Mouse (Mus musculus) midbrain, postnatal 0 days (tissue): ENCODE results near the gene Heg1. TPM values are rescaled to one million over a fixed set of nuclear protein-coding genes. Genes with fewer than 3 reads are reported as not detected.
A peak's percentile ranks its signal among the peaks of the same experiment; 100 is the strongest.

ENCODE experiments used
- ATAC-seq: fragments of 200-750 bp; cut with Nextera tagmentation; 2 replicates; pipeline ENCODE4 v1.8.0; 2017; ENCODE audit warnings: moderate number of reproducible peaks, mild to moderate bottlenecking, moderate TSS enrichment, moderate library complexity; ENCODE audit not compliant: low FRiP score
- DNase-seq: peaks from one replicate; pipeline ENCODE4 v3.0.0-alpha.2; 2015; ENCODE audit warnings: low spot score
- H3K27ac ChIP-seq: fragments of 300-500 bp; sonication (generic); 2 replicates; pipeline ENCODE4 v1.5.1; 2014; ENCODE audit warnings: low read depth, mild to moderate bottlenecking, low read length, mixed read lengths
- H3K27me3 ChIP-seq: fragments of 300-500 bp; sonication (generic); 2 replicates; pipeline ENCODE4 v1.6.1; 2014; ENCODE audit warnings: low read length, control low read depth, mixed read lengths; ENCODE audit not compliant: insufficient read depth
- H3K36me3 ChIP-seq: fragments of 300-500 bp; sonication (generic); 2 replicates; pipeline ENCODE4 v1.6.1; 2014; ENCODE audit warnings: low read length, control low read depth, mixed read lengths; ENCODE audit not compliant: insufficient read depth
- H3K4me1 ChIP-seq: fragments of 300-500 bp; sonication (generic); 2 replicates; pipeline ENCODE4 v1.6.1; 2014; ENCODE audit warnings: mild to moderate bottlenecking, control low read depth, antibody characterized with exemption, low read length, mixed read lengths; ENCODE audit not compliant: insufficient read depth
- H3K4me2 ChIP-seq: fragments of 300-500 bp; sonication (generic); 2 replicates; pipeline ENCODE4 v1.6.1; 2014; ENCODE audit warnings: low read depth, mild to moderate bottlenecking, low read length, mixed read lengths; ENCODE audit not compliant: poor library complexity, severe bottlenecking
- H3K4me3 ChIP-seq: fragments of 300-500 bp; sonication (generic); 2 replicates; pipeline ENCODE4 v1.5.1; 2014; ENCODE audit warnings: low read depth, mild to moderate bottlenecking, low read length, moderate library complexity
- H3K9ac ChIP-seq: fragments of 300-500 bp; sonication (generic); replicated peaks from 2 replicates; pipeline ENCODE4 v1.6.1; 2014; ENCODE audit warnings: mild to moderate bottlenecking, low read length, moderate library complexity, mixed read lengths; ENCODE audit not compliant: poor library complexity, severe bottlenecking
- H3K9me3 ChIP-seq: fragments of 300-500 bp; sonication (generic); 2 replicates; pipeline ENCODE4 v1.6.1; 2016; ENCODE audit warnings: low read length, control low read depth
- CTCF ChIP-seq: IDR thresholded peaks from 2 replicates; pipeline ENCODE4 v1.5.1; 2016; ENCODE audit warnings: antibody characterized with exemption, mild to moderate bottlenecking
- WGBS: fragments of 180-500 bp; shearing (Covaris S2); extraction: QIAGEN DNeasy Blood & Tissue Kit; methylation state at CpG from one replicate; pipeline ENCODE4 v1.1.7; 2014; 5-methylcytosine and 5-hydroxymethylcytosine counted together
- polyA plus RNA-seq: library from polyadenylated mRNA; unstranded; fragments of >200 nt; fragmentation: Nextera tagmentation; extraction: Ambion mirVana; gene quantifications from 2 replicates; pipeline ENCODE4 v1.2.1, GENCODE M21; 2015
- total RNA-seq: library from RNA; depleted of rRNA; stranded (reverse); fragments of >200 nt; gene quantifications from 2 replicates; pipeline ENCODE4 v1.2.3, GENCODE M21; 2014

Heg1 gene
- total and polyA plus RNA-seq, 2 experiments from 2014 or later = 7.2 to 19.5 TPM

DNA sequence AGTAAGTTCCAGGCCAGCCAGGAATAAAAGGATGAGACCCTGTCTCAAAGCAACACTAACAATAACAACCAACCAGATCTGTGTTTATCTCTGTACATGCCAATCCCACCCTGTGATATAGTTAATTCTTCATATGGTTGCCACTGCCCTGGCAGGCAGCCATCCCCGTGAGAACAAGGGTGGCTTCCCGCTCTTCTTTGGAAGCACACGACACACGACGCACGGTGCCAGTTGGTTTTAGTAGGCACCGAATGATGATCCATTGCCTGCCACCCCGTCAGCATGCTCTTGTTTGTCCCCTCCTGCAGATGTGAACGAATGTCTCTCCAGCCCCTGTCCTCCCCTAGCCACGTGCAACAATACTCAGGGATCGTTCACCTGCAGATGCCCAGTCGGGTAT, 47.1 kb downstream of the Heg1 start:
- H3K9ac ChIP-seq = no peak overlapping the region
- 84% methylated on average over 12 of the region's 12 CpGs for WGBS
- H3K9me3 ChIP-seq = no peaks in the 10 kb centered on the region
- TF ChIP-seq CTCF = no peak
- no peaks in the 10 kb centered on the region; the same call in 1 of the 2 replicates for H3K4me1 ChIP-seq
- no peaks in the 10 kb centered on the region for H3K27me3 ChIP-seq
- ATAC-seq (no peak), DNase-seq (no peak)
- no peaks in the 10 kb centered on the region; the same call in 1 of the 2 replicates for H3K36me3 ChIP-seq
- no peak overlapping the region for H3K4me2 ChIP-seq
- H3K4me3 ChIP-seq = no peak overlapping the region
- H3K27ac ChIP-seq = no peak overlapping the region

DNA sequence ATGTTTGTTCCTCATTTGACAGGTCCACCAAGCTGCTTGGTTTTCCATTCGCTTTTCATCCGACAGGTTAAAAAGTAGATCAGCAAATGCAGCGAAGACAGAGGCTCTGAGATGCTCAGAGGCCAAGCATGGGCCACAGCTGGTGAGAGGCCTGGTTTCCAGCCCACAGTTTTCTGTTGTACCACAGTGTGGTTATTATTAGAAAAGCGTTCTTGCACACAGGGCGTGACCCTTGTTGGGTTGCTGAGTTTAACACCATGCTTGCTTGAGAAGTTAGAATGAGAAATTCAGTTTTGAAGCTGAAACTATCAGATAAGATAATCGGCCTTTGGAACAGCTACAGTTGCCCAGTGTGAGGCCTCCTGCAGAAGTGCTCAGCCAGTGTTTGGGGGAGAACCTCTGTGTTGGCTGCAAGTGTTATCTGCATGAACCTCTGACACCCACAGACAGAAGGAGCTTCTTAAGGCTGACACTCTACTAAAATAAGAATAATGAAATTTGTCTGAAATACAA, 48.1 kb downstream of the Heg1 start:
- Histone ChIP-seq H3K4me3 (no peak overlapping the region), H3K4me1 (no peaks in the 10 kb centered on the region; the same call in 1 of the 2 replicates), H3K36me3 (no peaks in the 10 kb centered on the region), H3K27ac (no peak overlapping the region), H3K9ac (no peak overlapping the region), H3K4me2 (no peak overlapping the region), H3K9me3 (no peaks in the 10 kb centered on the region), H3K27me3 (no peaks in the 10 kb centered on the region)
- no peak for DNase-seq
- WGBS = 75% methylated on average over 6 of the region's 6 CpGs
- no peak for ATAC-seq
- TF ChIP-seq CTCF = no peak

DNA sequence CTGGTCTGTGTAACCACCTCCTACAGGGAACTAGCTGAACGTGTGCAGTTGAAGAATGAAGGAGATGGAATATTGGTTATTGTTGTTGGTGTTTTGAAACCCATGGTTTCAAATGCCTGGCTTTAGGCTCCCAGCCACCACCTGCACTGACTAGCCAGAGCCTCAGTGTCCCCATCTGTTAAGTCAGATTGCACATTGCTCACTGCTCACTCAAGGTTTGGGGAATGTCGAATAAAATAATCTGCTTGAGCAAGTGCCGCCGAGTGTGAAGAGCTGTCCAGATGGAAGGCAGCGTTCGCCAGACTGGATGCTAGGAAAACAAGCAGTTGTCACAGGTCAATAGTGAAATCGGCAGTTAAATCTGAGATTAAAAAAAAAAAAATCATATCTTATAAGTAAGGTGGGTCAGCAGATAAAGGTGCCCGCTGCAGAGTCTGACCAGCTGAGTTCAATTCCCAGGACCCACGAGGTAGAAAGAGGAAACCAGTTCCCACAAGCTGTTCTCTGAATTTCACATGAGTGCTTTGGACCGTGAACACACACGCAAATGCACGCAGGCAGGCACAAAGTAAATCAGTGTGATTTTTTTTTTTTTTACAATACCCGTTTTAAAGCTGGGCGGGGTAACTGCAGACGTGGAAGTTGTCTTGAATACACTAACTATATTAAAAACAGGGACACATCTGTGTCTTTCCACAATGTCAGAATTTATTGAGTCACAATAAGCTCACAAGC, 48.8 kb downstream of the Heg1 start:
- H3K27ac ChIP-seq = no peak overlapping the region
- no peaks in the 10 kb centered on the region for H3K36me3 ChIP-seq
- H3K4me2 ChIP-seq = no peak overlapping the region
- 65% methylated on average over 15 of the region's 15 CpGs for WGBS
- TF ChIP-seq CTCF = no peak
- no peaks in the 10 kb centered on the region; the same call in 1 of the 2 replicates for H3K4me1 ChIP-seq
- DNase-seq (peak; percentile 68), ATAC-seq (no peak)
- no peaks in the 10 kb centered on the region for H3K27me3 ChIP-seq
- no peaks in the 10 kb centered on the region for H3K9me3 ChIP-seq
- H3K9ac ChIP-seq = no peak overlapping the region
- H3K4me3 ChIP-seq = no peak overlapping the region

DNA sequence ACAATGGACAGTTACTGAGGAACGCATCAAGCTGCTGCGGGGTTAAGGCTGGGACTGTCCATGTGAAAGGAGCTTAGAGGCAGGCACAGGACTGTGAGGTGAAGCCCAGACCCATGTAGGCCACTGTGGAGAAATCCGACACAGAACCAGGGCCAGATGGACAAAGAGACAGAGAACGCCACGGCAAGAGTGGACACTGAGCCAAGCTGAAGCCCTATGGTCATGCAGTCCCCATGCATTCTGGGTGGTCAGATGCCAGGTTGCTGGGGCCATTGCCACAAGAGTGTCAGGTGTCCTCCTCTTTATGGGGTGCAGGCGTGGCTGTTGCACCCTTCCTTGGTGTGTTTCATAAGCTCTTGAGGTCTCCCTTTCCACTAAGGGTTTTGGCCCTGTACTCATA, 49.7 kb downstream of the Heg1 start:
- Histone ChIP-seq H3K27ac (0 out of 2 replicates have a peak overlapping the region, but pooled peaks have one; percentile 2), H3K9me3 (no peaks in the 10 kb centered on the region), H3K4me3 (no peak overlapping the region), H3K9ac (no peak overlapping the region), H3K4me1 (no peaks in the 10 kb centered on the region; the same call in 1 of the 2 replicates), H3K36me3 (no peaks in the 10 kb centered on the region), H3K27me3 (no peaks in the 10 kb centered on the region), H3K4me2 (no peak overlapping the region)
- WGBS = 88% methylated on average over 6 of the region's 6 CpGs
- DNase-seq = no peak
- no peak for ATAC-seq
- no peak for TF ChIP-seq CTCF

DNA sequence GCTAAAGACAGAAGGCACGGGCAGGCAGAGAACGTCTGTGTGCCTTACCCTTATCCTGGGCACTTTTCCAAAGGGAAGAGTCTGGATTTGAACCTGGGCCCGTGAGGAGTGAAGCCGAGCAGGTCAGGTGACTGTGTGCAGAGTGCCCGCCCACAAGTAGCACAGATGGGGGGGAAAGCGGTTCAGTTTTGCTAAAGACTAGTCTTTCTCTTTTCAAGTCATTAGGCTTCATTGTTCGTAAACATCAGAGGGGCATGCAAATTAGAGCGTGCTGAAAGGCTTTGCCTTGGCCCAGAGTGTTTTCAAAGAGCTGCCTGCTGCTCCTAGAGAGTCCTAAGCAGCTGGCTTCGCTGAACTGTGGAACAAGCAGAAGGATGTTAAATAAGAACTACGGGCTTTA, 50.4 kb downstream of the Heg1 start:
- ATAC-seq (peak; percentile 76), DNase-seq (peak; percentile 91)
- Histone ChIP-seq H3K27me3 (no peaks in the 10 kb centered on the region), H3K4me1 (no peaks in the 10 kb centered on the region; the same call in 1 of the 2 replicates), H3K27ac (peak overlapping the region; percentile 2; the same call in 1 of the 2 replicates), H3K9ac (no peak overlapping the region), H3K4me2 (no peak overlapping the region), H3K9me3 (no peaks in the 10 kb centered on the region), H3K36me3 (no peaks in the 10 kb centered on the region), H3K4me3 (no peak overlapping the region)
- WGBS = 15% methylated on average over 10 of the region's 10 CpGs
- no peak for TF ChIP-seq CTCF

DNA sequence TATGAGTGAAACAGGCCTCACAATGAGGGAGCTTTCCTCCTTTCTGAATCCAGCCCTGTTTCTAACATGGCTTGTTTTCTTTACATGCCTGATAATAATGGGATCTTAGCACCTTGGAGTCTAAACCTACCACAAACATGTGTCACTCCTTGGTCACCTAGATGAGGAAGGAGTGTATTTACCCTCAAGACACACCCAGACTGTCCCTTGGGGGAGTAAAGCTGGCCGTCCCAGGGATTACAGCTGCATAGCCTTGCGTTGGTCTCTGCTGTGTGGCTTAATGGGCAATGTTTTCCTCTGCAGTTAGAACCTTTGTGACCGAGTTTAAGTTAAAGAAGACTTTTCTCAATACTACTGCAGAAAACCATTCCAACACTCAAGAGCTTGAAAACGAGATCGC, 51.1 kb downstream of the Heg1 start:
- DNase-seq (no peak), ATAC-seq (no peak)
- Histone ChIP-seq H3K9ac (no peak overlapping the region), H3K4me3 (no peak overlapping the region), H3K27me3 (no peaks in the 10 kb centered on the region), H3K4me1 (no peaks in the 10 kb centered on the region; the same call in 1 of the 2 replicates), H3K36me3 (no peaks in the 10 kb centered on the region), H3K4me2 (no peak overlapping the region), H3K27ac (peak overlapping the region; percentile 33; the same call in 1 of the 2 replicates), H3K9me3 (no peaks in the 10 kb centered on the region)
- WGBS = 54% methylated on average over 5 of the region's 5 CpGs
- no peak for TF ChIP-seq CTCF
